Mouse (Mus musculus) C3H10T1/2 (cell line): ENCODE measurements around the gene Adamts7. TPM values are rescaled to one million over a fixed set of nuclear protein-coding genes. Genes with fewer than 3 reads are reported as not detected.

ENCODE experiments used
- polyA plus RNA-seq, 2 experiments: library from polyadenylated mRNA; unstranded; fragments of >200 nt; fragmentation: generic; extraction: Trizol; gene quantifications; one replicate each; pipeline ENCODE4 v1.2.1; 2012; ENCODE audit warnings: missing spikeins in 2 of 2

Adamts7 gene
- polyA plus RNA-seq, result 10 to 100 TPM in 1 of 2 experiments, 1 to 10 TPM in 1; 5.1 to 15.1 TPM

DNA sequence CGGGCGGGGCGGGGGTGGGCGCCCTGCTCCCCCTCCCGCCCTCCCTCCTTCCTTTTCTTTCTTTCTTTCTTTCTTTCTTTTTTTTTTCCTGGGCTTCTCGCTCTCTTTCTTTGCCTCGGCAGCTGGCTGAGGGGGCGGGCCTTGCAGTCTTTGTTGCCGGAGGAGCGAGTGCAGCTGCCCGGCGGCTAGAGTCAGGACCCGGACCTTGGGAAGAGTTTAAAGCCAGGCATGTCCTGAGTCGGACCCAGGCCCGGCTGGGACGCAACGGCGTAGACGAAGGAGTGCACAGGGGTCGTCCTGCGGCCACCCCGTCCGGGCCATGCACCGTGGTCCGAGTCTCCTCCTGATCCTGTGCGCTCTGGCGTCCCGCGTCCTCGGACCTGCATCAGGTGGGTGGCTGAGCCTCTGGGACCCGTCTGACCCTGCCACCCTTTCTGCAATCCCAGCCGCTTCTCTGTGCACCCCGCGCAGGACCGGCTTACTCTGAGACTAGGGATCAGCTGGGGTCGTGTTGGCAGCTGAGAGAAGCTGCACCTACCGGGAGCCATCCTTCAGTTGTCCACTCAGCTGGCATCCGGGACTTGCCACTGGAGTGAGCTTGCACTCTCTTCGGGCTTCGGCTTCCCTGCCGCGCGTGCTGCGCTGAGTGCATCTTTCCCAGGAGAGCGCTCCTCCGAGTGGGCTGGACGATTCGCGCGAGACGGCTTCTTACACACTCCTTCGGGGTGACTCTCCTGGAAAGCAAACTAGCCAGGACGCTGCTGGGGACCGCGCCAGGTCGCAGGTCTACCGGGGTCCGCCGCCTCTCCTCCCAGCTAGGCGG lies at the start of gene Adamts7:
Adamts7 (plus strand) TSS at position 144 of the 823 bp plus-strand sequence.

DNA sequence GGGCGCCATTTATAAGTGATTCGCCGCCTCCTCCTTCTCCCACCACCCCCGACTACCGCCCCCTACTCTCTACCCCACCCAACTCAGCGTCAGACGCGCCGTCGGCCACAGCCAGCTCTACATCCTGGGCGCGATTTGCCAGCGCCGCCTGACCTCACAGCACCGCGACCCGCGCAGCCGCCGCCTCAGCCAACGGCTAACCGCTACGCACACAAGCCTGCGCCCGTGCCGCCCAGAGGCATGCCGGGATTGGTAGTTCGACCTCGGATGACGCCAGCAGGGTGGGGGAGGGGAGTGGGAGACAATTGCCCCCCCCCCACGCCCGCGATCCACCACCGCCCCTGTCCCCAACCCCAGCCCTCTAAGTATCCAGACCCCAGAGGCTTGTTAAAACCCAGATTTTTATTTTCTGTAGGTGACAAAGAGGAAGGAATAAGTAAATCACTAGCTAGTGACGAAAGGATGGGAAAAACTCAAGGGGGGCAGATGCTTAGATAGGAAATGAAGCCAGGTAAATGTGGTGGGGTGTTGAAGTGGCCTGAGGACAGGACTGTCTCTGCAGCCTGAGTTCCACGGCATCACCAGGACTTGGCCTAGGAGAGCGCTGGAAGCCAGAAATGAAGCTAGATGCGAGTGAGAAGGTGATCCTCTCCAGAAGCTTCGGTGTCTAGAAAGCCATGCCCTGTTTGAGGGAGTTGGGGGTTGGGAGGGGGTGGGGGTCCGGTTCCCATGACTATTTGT lies 48.1 kb upstream of the Adamts7 start, which contains the start of gene Morf4l1:
Morf4l1 (minus strand) TSS at position 208 of the 741 bp plus-strand sequence.

Other genes starting within 250 kb of the Adamts7 start
- 10 to 100 TPM; 21.3 to 22.3 TPM for gene Ctsh, start 108.9 kb upstream of the Adamts7 start, polyA plus RNA-seq
- 100 to 1,000 TPM in 1 of 2 experiments, 10 to 100 TPM in 1; 21.4 to 173 TPM for gene Morf4l1, start 48.3 kb upstream of the Adamts7 start, polyA plus RNA-seq
- 10 to 100 TPM in 1 of 2 experiments, 1 to 10 TPM in 1; 1.8 to 14.9 TPM for gene Tbc1d2b, start 107.7 kb downstream of the Adamts7 start, polyA plus RNA-seq